Mouse (Mus musculus) CD4-positive, CD25-positive, alpha-beta regulatory T cell, adult 2 months (primary cell): ENCODE results near the gene Thsd4.
A peak's percentile ranks its signal among the peaks of the same experiment; 100 is the strongest.

Experiments used
- DNase-seq: peaks from one replicate; pipeline ENCODE4 v3.0.0-alpha.2; 2012; ENCODE audit warnings: low read depth, low spot score

Gene Thsd4

DNA sequence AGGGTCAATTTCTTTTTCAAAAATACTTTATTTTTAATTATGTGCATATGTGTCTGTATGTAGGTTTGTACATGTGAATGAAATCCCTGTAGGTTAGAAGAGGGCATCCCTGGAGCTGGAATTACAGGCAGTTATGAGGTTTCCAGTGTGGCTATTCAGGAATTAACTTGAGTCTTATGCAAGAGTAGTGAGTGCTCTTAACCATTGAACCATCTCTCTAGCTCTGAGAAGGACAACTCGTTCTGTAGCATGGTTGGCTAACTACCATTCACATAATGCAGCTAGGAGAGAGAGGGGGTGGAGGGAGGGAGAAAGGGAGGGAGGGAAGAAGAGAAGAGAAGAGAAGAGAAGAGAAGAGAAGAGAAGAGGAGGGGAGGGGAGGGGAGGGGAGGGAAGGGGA lies 444.1 kb downstream of the Thsd4 start:
- DNase-seq = no peak

DNA sequence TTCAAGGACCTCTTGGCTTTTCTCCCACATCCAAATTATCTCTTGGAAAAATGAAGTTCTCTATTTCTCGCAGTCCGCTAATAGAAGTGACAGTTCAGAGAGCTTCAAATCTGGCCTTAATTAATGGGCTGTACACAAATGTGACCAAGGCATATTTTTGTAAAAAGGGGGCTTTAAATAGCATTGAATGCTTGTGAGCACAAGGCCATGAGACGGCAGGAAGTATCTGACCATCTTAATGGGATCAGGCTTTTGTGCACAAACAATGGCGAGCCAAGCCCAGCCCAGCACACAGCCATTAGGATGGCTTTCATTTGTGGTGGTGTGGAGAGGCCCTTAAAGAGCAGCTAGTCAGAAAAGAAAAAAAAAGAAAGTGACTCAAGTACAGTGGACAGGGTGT lies 445.4 kb downstream of the Thsd4 start:
- DNase-seq = no peak

DNA sequence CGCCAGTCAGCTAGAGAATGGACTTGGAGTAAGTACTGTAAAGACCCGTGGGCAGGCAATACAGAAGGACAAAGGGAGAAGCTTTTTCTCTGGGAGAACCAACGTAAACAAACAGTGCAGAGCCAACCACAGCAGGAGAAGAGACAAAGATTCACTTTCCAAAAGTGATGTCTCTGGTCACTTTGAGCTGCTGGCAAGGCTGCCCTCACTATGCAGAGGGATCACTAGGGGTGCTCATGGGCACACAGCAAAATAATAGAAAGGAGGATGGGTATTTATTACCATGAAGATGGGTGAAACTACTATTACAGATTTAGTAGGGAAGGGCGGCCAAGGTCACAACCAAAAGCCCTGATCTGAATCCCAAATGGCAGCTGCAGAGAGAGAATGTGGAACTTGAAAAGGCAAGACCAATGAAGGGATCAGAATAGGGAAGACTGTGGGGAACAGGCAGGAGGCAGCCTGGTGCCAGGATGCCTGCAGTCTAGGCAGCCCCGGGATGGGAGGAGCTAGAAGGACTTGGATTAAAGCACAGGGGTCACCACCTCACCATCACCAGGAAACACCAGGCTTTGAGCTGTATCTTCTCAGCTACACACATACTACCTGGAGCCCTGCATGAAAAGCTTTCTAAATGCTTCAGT lies 450.1 kb downstream of the Thsd4 start:
- no peak for DNase-seq

DNA sequence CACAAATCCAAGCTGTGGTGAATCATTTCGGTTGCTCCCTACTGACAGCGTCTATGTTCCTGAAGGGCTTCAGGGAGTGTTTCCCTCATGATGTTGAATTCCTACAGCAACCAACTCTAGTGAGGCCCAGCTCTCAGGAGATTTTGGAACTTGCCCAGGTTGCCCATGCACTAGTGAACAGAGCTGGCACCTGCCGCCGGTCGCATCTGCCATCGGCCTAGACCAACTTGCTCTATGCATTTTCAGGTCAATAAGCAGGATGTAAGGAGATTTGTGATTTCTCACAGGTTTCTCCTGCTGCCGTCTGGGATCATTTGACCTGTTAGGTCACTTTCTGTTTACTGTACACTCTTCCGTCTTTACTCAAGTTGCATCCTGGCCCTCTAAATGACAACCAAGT lies 454.6 kb downstream of the Thsd4 start:
- DNase-seq = no peak

DNA sequence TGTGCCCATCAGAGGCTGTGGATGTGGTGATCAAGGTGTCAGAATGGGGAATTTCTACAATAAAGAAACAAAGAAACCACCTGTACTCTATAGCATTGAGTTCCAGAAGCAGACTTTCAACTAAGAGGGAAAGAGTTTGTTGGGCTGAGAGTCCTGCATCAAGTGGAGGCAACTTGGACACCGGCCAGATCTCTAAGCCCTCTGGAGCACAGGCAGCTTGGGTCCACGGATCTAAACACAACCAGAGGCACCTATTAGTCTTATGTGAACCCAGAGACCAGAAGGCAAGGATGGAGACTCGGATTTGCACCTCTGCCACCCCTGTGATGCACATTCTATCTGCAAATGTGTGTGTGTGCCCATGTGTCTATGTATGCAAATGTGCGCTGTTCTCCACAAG lies 456.7 kb downstream of the Thsd4 start:
- no peak for DNase-seq

DNA sequence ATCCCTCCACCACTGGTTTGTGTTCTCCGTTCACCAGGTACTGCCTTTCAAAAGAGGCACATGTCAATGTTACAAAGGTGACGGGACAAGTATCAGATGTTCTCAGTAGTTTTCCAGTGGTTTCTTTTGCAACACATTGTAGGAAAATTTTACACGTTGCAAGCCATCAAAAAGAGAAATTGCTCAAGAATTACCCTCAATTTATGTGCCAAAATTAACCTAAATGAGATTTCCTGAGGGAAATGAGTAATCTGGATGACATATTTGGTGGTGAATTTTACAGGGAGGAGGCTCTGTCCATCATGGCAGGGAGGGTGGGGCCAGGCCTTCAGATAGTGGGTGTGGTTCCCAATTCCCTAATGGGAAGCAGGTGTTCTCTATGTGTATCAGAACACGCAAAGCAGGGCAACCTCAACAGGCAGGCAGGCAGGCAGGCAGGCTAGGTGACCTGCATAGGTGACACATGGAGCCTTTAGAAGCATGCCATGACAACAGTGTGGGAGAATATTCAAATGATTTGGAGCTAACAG lies 458.6 kb downstream of the Thsd4 start:
- DNase-seq = no peak

DNA sequence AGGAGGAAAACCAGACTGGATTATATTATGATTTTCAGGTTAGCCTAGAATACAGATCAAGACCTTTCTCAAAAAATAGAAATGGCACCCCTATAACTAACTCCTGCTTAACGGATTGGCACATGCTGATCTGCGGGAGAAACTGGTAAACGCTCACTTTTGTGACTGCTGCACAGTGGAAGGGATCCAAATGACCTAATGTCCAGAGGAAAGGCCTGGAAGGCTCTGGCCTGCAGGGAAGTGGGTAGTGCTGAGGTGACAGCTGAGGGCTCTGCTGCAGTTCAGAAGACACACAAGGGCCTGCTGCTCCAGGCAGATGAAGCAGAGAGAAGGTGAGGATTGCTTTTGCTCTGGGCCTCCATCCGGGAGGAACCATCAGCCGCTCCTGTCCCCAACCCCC lies 465.7 kb downstream of the Thsd4 start:
- no peak for DNase-seq

DNA sequence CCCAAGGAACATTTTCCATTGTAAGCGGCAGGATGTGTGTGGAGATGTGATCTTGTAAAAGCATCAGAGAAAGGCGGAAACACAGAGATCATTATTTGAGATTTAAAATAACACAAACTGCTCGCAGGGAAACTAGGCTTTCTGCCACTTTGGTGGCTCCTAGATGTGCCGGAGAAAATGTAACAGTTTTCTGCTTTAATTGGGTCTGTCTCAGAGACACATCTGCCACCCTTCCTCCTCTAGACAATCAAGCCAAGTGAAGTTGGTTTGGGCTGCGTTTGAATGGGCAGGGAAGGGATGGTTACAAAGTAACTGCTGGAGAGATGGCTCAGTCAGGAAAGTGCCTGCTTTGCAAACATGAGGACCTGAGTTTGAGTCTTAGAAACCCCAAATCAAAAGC lies 466.9 kb downstream of the Thsd4 start:
- DNase-seq = no peak

DNA sequence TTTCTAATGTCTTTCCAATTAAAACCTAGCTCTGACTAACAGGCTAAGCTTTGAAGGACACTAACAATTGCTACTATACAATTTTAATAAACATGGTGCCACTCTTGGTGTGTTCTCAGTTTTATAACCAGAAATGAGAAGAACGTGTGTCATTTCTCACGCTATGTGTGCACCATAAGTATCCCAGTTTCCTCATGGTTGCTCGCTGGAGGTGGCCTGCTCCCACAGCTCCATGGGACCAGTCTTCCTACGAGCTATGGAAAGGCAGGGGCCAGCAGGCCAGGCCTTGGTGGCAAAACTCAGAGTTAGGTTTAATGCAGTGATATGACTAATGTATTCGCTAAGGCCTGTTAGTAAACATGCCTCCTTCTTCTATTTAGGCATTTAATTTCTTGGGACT lies 468.7 kb downstream of the Thsd4 start:
- no peak for DNase-seq

DNA sequence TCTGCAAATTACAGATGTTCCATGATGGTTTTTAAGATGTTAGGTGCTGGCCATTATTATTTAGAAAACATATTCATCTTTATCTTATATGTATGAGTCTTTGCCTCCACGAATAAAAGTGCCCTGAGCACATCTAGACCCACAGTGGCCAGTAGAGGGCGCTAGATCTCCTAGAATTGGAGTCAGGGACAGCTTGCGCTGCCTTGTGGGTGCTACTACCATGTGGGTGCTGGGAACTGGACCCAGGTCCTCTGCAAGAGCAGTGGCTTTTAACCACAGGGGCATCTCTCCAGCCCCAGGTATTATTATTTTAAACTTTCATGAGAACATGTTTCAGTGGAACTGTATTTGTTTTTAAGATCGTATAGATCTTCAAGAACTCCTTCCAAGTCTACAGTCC lies 469.4 kb downstream of the Thsd4 start:
- DNase-seq = peak; percentile 2

DNA sequence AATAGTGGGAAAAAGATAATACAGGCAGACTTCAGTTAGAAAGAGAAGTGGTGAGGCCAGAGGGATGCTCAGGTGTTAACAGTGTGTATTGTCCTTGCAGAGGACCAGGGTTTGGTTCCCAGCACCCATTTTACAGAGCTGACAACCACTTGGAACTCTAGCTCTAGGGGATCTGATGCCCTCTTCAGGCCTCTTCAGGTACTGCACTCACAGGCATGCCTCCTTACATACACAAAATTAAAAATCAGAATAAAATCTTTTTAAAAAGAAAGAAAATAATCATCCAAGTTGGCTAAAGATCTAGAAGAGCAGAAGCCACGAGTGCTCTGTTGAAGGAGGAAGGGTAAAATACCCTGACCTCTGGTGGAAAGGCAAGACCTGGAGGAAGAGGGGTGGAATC lies 478.7 kb downstream of the Thsd4 start:
- no peak for DNase-seq

DNA sequence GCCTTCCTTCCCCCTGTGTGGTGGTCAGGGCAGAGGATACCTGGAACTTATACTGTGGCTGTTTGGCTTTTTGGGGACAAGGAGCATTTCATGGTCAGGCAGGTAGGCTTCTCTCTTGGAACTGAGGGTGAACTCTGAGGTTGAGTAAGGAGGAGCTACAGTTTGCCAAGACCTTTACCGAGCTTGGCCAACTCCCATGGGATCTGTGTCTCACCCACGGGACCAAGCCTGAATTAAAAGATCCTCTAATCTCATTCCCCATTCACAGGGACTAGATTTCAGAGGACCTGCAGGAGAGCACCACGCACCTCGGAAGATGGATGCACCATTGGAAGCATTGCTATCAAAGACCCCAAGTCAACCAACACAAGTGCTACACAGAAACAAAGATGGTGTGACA lies 487.0 kb downstream of the Thsd4 start:
- no peak for DNase-seq

DNA sequence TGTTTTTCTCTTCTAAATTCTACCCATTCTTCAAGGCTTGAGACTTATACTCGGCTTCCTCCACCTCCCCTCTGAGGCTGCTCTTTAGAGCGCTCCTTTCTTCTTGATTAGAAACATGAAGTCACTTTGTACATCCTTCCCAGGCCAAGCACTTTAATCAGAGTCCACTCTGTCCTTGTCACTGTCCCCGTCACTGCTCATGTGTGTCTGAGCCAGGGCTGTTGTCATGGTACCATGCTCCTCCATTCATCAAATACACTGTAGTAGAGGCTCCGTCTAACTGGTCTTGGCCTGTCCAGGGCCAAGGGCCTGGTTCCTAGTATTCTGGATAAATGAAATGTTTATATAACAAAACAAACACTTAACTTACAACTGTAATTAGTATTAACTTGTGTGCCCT lies 494.6 kb downstream of the Thsd4 start:
- no peak for DNase-seq

DNA sequence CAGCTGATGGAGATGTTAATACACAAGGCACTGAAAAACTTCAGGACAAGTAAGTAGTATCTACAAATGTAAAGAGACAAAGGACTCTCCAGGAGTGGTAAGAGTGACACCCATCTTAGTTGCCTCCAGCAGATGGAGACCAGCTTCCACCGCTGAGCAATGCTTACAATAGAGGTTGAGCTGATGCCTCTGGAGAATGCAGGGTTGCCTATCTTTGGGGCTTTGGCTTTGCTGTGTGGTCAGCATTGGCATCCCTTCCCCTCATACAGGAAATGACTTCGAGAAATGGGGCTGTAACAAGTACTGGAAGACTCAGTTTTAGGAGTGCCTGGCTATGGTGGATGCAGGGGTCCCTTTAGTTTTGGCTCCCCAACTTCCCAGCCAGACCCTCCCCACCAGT lies 495.1 kb downstream of the Thsd4 start:
- no peak for DNase-seq

DNA sequence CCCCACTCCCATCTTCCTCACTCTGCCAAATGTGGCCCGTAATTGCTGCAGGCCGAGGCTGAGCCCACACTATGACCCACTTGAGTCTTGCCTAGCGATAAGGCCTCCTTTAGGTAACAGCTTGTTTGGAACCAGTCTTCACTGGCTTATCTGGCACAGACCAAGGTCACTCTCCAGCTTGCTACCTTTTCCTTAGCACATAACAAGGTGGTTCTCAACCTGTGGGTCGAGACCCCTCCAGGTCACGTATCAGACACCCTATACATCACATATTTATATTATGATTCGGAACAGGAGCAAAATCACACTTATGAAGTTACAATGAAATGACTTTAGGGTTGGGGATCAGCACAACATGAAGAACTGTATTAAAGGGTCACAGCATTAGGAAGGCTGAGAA lies 495.9 kb downstream of the Thsd4 start:
- DNase-seq = no peak

DNA sequence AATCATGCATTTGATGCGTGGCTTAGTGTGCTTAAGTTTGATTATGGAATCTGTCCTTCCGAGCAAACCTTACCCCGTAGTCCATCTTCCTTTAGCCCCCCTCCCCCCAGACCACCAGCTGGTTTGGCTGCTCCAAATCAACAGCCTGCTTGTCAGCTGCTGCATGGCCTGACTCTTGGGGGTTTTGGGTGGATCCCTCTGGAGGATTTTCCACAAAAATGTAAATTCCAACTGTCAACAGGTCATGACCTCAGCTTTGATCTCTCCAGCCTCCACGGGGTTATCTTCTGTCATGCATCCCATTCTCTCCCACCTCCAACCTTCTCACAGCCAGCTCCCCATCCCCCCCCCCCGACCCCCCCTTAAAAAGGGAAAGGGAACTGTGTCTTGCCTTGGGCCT lies 496.9 kb downstream of the Thsd4 start:
- no peak for DNase-seq

DNA sequence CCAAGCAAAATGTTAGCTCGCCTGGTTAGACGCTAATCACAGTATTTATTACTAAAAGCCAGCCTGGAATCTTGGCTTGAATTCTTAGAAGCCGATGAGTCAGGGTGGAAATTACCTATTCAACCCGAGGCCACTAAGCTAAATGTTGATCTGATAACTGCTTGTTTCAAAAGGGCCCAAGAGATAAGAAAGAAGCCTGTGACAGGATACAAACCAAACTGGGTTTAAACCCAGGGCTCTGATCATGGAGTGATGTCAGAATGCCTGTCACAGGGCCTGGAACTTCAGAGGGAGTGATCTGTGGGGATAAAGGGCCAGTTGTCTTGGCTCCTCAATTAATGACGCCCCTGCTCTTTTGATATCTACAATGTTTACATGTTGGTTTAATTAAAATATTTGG lies 497.3 kb downstream of the Thsd4 start:
- DNase-seq = no peak

DNA sequence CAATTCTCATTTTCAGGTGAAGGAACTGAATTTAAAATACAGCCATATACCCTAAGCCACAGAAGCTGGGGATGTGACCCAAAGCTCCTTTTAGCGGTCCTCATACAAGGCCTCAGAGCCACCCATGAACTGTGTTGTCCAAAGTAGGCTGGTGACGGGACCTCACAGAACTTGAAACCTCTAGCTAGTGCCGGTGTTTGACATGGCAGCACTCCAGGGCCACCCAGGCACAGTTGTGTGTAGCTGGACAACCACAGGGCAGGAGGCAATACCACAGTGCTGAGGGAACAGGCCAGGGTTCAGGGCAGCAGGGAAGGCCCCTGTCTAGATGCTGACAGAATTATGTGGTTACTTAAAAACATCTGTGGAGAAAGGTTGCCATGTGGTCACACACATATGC lies 499.5 kb downstream of the Thsd4 start:
- DNase-seq = no peak

DNA sequence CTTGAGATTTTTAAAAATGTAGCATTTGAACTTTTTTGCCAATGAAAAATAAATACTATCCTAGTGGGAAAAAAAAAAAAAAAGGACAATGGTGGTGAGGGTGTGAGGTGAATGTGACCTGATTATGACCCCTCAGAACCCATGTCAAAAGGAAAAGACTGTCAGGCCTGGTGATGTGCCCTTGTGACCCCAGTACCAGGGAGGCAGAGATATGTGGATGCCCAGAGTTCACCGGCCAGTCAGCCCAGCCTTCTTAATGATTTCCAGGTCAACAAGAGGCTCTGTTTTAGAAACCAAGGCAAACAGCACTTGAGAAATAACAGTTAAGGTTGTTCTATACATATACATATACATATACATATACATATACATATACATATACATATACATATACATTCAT lies 501.4 kb downstream of the Thsd4 start:
- DNase-seq = no peak

DNA sequence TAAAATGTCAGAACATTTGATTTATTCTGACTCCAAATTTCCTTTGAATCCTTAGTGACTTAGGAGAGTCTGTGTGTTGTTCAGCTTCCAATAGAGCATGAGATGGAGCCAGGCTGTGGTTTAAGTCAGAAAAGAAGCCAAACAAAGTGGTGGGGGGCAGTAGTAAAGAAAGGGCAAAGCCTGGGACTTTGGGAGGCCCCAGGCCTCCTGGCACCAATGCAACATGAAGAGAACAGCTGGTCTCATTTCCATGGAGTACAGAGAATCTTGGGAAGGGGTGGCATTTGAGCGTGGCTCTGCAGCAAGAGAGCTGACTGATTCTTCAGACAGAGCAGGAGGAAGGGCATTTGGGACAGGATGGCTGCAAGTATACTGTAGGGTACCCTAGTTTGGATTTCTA lies 511.6 kb downstream of the Thsd4 start:
- DNase-seq = no peak

DNA sequence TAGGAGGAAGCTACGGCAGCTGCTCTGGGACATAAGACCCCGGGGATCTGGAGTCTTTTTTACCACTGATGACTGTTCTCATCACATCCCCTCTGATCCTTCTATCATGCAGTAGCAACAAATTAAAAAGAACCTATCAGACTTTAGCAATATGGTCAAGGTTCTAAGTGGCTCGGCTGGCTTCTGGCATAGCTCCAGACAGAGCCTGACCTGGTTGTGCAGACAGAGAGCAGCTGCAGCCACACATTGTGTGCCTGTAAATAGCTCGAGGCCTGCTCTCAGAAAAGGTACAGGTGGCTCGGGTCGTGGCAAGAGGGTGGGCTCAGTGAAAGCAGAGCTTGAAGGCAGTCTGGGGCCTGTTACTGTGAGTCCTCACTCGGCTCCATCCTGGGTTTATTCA lies 512.9 kb downstream of the Thsd4 start:
- DNase-seq = no peak

DNA sequence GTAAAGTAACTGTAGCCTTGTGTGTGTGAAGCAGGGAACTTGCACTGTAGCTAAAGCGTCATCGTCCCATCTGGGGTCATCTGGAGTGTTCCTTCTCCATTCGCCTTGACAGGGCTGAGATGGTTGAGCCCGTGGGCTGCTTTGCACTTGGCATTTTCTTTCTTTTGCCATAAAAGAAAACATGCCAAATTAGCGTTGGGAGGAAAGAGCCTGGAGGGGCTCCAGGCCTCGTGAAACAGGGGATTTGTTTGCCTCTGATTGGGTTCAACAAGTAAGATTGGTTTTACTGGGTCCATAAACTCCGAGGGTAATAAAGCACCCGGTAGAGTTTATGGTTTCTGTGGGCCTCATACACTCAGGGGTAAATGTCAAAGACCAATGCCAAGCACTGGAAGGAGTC lies 519.5 kb downstream of the Thsd4 start:
- no peak for DNase-seq

DNA sequence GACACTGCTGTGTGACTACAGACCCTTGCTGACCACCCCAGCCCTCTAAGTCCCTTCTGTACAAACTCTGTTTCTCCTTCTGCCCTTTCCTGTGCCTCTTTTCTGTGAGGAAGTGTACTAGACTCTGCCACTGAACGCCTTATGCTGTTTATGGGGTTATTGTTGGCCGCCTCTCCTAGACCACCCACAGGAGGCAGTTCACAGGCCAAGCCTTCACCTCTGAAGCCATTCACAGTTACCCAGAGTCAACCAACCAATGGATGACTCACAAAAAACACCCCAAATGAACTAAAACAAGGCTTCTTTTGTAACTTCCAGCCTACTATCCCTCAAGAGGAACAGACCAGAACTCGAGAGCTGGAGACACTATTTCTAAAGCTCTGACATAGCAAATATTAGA lies 520.4 kb downstream of the Thsd4 start:
- DNase-seq = no peak

DNA sequence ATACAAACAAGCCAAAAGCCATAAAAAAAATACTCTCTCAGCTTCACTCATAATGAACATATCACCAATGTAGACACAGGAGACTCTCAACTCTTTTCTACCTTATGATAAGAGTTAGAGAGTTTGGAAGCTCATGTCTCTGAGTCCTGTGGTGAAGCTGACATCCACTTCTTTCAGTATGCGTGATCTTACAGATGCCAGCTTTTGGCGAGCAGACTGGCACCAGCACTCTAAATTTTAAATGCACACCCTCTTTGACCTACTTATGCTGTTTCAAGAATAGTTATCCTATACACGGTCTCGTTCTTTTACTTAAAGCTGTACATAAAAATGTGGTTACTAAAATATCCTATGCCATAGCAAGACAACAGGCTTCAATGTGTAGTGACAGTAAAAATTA lies 524.1 kb downstream of the Thsd4 start:
- DNase-seq = no peak
